ENCODE assay signal across 9 mouse cellular contexts in genomic region chr2:128278608-128279081, GRCm38 (mm10).
A peak's percentile ranks its signal among the peaks of the same experiment; 100 is the strongest.
DNase-seq lines count a peak whose midpoint lies in the region; ATAC-seq and TF ChIP-seq lines count a peak whose summit lies in the region.
"Had no signal": no experiment of that assay in that cellular context is flagged by ENCODE, and none has a peak within 500 bp of the region (broad histone marks: within the 10 kb centered on the region; RNA-seq: fewer than 3 reads in every experiment).

No protein-coding gene starts in this region.

- peak; percentile 94 for DNase-seq in heart, adult 11 months
- DNase-seq in heart, postnatal 25 days (ENCODE audit: low spot score): no peak
- peak; percentile 78 for DNase-seq in MN1 (ENCODE audit: low spot score)
- peak; percentile 25 to 30 for DNase-seq in cerebellum, postnatal 36 days
- peak; percentile 58 for DNase-seq in heart, postnatal 0 days (ENCODE audit: low spot score)
- no peak for DNase-seq in gastrocnemius, postnatal 10 days

- no peak overlapping the region; the same call in 1 of the 2 replicates for H3K4me3 ChIP-seq in heart, postnatal 0 days (ENCODE audit: low read depth, low read length)
- peak overlapping the region; percentile 20 for H3K4me3 ChIP-seq in lung, embryonic 15.5 days
- H3K4me3 ChIP-seq: liver, embryonic 15.5 days had no signal

- H3K36me3 ChIP-seq in heart, postnatal 0 days (replicated peaks; ENCODE audit: control insufficient read depth, insufficient read depth, low read length): no peaks in the 10 kb centered on the region
- no peaks in the 10 kb centered on the region for H3K36me3 ChIP-seq in lung, embryonic 15.5 days
- H3K36me3 ChIP-seq: liver, embryonic 15.5 days had no signal

- H3K27ac ChIP-seq in heart, postnatal 0 days (ENCODE audit: low read depth): no peak overlapping the region; the same call in 1 of the 2 replicates
- H3K27ac ChIP-seq in lung, embryonic 15.5 days: peak overlapping the region; percentile 85
- H3K27ac ChIP-seq: liver, embryonic 15.5 days had no signal

- 0 out of 2 replicates have a peak, but pooled peaks have one; percentile 31 for ATAC-seq in heart, postnatal 0 days (ENCODE audit: insufficient read depth, low read depth)
- ATAC-seq in lung, embryonic 15.5 days (ENCODE audit: borderline replicate concordance, extremely low read depth, low FRiP score, low TSS enrichment): peak; percentile 71; the same call in 1 of the 2 replicates
- no peak for ATAC-seq in CD4-positive, CD25-positive, alpha-beta regulatory T cell, adult 4 months

- TF ChIP-seq EP300 in heart, postnatal 0 days (IDR thresholded peaks at IDR 0.05; ENCODE audit: low read depth): no peak

- 17% methylated on average over 12 of the region's 12 CpGs for WGBS in heart, postnatal 0 days
- WGBS in lung, embryonic 15.5 days: 7% methylated on average over 12 of the region's 12 CpGs

- intact Hi-C loops in heart, postnatal 25 days (cut with DNase I): no loop called here

- TF ChIP-seq CTCF in heart, postnatal 0 days (IDR thresholded peaks at IDR 0.05; ENCODE audit: low read depth): no peak

- peak overlapping the region; percentile 46 for H3K4me2 ChIP-seq in heart, postnatal 0 days (ENCODE audit: low read depth, low read length)
- H3K4me2 ChIP-seq in lung, embryonic 15.5 days: peak overlapping the region; percentile 48
- H3K4me2 ChIP-seq: liver, embryonic 15.5 days had no signal

- no peaks in the 10 kb centered on the region for H3K9me3 ChIP-seq in heart, postnatal 0 days (replicated peaks; ENCODE audit: control insufficient read depth, low read length)
- no peaks in the 10 kb centered on the region for H3K9me3 ChIP-seq in lung, embryonic 15.5 days
- H3K9me3 ChIP-seq: liver, embryonic 15.5 days had no signal

- H3K27me3 ChIP-seq in heart, postnatal 0 days (ENCODE audit: control insufficient read depth, insufficient read depth, low read length): no peaks in the 10 kb centered on the region
- H3K27me3 ChIP-seq in lung, embryonic 15.5 days: no peaks in the 10 kb centered on the region
- H3K27me3 ChIP-seq: liver, embryonic 15.5 days had no signal

- peaks cover 41% of the 10 kb centered on the region for H3K4me1 ChIP-seq in heart, postnatal 0 days (ENCODE audit: control insufficient read depth, insufficient read depth)
- H3K4me1 ChIP-seq in lung, embryonic 15.5 days: peaks cover 45% of the 10 kb centered on the region

- no peak overlapping the region for H3K9ac ChIP-seq in heart, postnatal 0 days (replicated peaks; ENCODE audit: low read depth, low read length)
- H3K9ac ChIP-seq in lung, embryonic 15.5 days: no peak overlapping the region
- H3K9ac ChIP-seq: liver, embryonic 15.5 days had no signal

Comparison
In these comparisons a context has a peak if more than half of its experiments do, and no peak if none do; other contexts are left out.
1. DNase-seq: peak in heart, adult 11 months (single experiment), MN1 (single experiment), cerebellum, postnatal 36 days (2 of 2) and heart, postnatal 0 days (single experiment); none in heart, postnatal 25 days (single experiment) and gastrocnemius, postnatal 10 days (single experiment).